Mouse (Mus musculus): ENCODE measurements around the gene Wdr44.

The Wdr44 gene

DNA sequence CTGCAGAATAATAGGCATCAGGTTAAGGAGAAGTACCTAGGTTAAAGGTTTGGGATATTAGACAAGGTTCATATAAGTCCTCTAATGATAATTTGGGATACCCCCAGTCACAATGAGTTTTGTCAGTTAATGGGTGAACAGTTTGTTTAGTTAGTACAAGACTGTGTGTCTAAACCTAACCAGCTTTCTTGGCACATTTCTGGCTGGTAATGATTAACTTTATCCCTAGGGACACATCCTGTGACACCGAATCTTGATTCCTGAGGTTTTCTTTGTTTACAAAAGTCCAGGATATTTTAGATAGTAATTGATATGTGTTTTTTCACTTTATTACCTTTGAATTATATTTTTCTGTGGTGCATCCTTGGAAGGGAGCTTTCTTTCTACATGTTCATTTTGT is 148.1 kb downstream of the Wdr44 start:
- no peak for DNase-seq (ENCODE audit: low spot score)

Data from layer of hippocampus, adult 11-12 months (tissue).